Mouse (Mus musculus): ENCODE measurements around the gene Pthlh.

The Pthlh gene

DNA sequence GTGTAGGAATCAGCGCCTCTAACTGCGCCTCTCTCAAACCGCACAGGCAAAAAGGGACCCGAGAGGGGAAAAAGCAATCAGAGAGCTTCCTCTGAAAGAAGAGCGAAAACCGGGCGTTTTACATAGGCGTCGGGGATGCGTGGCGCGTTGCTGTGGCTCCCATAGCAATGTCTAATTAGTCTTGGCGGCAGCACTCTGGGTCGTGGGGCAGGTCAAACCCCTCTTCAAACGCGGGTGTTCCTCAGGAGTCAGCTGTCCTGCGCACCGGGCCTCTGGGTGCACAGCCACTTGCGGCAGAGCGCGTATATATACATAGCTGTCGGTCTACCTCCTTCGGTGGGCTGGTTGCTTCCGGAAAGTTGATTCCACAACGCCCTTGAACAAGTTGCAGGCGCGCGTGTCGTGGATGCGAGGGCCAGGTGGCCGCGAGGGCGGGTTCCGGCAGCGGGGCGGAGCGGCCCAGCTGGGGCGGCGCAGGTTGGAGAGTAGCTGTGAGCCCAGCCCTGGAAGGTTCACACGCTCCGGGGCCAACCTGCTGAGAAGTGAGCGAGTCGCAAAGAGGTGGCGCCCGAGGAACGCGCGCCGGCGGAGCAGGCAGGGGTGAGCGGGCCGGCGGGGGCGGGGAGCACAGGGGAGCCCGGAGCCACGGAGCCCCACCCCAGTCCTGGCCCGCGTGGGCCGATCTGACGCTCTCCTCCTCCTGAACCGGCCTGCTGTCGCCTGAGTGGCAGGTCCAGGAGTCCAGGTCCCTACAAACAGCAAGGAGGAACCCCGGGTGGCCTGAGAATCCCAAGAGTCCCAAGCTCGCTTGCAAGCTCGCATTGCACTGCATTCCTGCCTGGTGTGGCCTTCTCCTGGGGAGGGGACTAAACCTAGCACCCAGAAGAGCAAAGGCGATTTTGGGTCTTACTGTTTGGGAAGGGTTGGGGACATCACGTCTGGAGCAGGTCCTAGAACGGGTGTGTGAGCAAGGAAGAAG, at the start of gene Pthlh:
Pthlh (minus strand) TSS at position 597 of the 979 bp plus-strand sequence.
- DNase-seq (ENCODE audit: low spot score in 2 of 2), result peak; percentile 68 to 72

- DNase-seq (ENCODE audit: low spot score in 2 of 2), result no peak
Observed at GRCm38 (mm10) chr6:147313331-147313730, 49.3 kb upstream of the Pthlh start.

- no peak for DNase-seq (ENCODE audit: low spot score in 2 of 2)
Observed at GRCm38 (mm10) chr6:147310435-147310978, 46.5 kb upstream of the Pthlh start.

DNA sequence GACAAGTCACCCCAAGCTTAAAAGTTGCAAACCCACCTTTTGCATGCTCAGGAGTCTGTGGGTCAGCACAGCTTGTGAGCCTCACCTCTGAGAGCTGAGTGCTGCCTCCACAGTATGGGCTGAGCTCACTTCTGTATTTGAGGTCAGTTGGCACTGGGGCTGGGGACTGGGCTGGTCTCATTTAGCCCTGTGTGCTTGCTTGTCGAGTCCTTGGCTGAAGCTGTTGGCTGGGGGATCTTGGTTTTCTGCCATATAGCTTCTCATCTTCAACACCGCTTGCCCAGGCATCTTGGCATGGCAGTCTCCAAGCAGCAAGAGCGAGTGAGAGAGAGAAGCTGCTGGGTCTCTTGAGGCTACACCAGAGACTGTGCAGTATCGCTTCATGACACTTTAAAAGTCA, 46.1 kb upstream of the Pthlh start:
- DNase-seq (ENCODE audit: low spot score in 2 of 2), result no peak

DNA sequence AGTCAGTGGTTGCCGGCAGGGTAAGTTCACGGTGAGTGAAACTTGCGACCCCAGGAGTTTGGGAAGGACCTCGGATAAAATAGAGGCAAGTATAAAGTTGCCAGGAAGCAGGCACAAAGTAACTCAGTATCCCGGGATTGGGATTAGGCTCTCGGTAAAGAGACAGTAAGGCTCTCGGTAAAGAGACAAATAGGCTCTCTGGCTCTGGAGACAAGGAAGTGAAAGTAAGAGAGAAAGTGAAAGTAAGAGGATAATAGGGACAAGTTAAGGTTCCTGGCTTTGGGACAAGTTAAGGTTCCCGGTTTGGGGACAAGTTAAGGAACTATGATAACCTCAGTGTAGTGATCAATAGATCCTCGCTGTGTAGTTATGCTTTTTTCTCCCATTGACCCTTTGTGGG, 40.3 kb upstream of the Pthlh start:
- peak in 1 of 2 experiments; percentile 3 for DNase-seq (ENCODE audit: low spot score in 2 of 2)

- no peak for DNase-seq (ENCODE audit: low spot score in 2 of 2)
Observed at GRCm38 (mm10) chr6:147299607-147300006, 35.6 kb upstream of the Pthlh start.

DNA sequence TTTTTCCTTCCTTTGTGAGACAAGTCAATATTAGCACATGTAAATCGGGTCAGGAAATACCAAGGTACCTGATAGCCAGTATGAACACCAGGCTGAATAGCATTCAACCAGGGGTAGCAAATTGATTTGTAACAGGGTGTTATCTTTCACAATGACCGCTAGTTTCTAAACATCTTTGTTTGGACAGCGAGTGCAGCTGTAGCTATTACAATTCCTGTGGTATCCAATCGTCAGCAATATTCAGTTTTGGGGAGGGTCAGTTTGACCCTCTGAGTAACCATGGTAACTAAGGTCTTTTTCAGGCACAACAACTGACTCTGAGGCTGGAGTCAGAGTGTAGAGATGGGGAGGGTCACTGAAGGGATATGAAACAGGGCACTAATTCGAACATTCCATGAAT, 15.3 kb upstream of the Pthlh start:
- DNase-seq (ENCODE audit: low spot score in 2 of 2), result no peak

DNA sequence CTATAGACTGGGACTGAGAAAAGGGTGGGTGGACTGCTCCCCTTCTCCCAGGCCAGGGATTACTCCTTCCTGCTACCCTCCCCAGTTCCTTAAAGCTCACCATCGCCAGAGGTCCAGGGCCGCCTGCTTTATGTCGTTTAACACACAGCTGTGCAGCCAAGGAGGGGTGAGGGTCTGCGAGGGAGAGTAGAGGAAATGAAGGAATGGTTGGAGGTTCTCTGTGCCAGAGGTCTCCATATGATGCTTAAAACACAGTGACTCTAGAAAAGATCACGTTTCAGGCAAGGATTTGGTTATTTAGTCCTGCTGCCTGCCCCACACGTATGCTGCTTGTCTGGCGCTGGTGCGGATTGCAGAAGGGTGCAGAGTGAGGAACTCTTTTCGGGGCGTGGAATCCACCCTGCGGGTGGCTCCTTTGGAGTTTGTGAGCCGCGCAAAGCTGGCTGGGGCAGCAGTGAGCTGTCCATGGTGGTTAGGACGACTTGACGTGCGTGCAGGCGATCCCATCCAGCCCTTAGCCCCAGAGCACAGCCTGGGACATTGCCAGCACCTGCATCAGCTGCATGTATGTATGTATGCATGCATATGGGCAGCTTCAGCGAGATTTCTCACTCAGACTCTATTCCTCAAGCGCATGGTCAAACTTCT, 4.3 kb upstream of the Pthlh start:
- DNase-seq (ENCODE audit: low spot score in 2 of 2), result peak in 1 of 2 experiments; percentile 17

DNA sequence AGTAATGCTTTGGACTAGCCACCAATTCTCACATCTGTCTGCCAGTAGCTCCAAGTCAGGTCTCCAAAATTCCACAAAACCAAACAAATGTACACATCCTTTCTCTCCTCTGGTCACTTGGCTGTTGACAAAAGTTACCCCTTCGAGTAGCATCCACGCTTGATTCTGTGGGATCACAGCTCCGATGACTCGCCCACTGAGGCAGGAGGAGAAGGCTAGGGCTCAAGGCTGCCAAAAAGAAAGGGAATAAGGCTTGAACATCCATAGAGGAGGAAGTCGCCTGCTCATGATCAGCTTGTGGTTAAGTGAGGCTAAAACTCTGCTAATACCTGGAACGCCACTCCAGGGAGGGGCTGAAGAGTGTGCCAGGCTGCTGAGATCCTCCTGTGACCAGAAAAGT, 2.5 kb upstream of the Pthlh start:
- DNase-seq (ENCODE audit: low spot score in 2 of 2), result no peak

GRCm38 (mm10) chr6:147263178-147263577, 805 bp downstream of the Pthlh start:
- DNase-seq (ENCODE audit: low spot score in 2 of 2), result peak in 1 of 2 experiments; percentile 19

GRCm38 (mm10) chr6:147261616-147262015, 2.4 kb downstream of the Pthlh start:
- DNase-seq (ENCODE audit: low spot score in 2 of 2), result no peak

- no peak for DNase-seq (ENCODE audit: low spot score in 2 of 2)
Observed at GRCm38 (mm10) chr6:147260766-147261165, 3.2 kb downstream of the Pthlh start.

DNA sequence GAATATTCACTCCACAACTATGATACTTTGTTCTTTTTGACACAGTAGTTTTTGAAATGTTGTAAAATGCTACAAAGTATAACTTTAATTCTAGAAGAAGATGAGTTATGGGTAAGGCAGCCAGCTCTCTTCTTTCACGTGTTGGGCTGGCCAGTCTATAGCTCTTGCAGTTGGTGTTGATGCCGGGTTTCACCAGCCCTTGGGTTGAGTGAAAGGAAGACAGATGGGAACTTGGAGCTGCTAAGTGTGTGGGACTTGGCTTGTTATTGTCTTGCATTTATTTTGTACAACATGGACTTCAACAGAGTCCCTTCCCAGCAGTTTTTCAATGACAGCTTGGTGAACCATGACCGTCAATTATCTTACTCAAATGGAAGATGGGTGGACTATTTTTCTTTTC, 16.2 kb downstream of the Pthlh start:
- DNase-seq (ENCODE audit: low spot score in 2 of 2), result no peak

DNA sequence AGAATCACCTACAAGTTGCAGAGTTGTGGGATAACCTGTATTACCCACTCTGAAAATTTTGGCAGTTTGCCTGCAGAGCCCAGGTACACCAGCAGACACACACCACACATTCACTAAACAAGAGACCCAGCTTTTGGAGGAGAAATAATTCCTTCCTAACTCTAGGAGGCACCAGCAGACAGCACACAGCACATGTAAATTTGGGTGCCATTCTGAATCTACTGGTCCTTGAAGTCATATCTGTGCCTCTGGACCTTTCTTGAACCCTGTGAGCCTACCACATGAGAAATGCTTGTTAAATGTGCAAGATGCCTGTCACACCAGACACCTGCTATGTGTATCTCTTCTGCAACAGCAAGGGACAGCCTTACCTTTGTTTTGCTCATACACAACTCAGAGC, 19.7 kb downstream of the Pthlh start:
- DNase-seq (ENCODE audit: low spot score in 2 of 2), result no peak

- DNase-seq (ENCODE audit: low spot score in 2 of 2), result no peak
Observed at GRCm38 (mm10) chr6:147243655-147244054, 20.3 kb downstream of the Pthlh start.

DNA sequence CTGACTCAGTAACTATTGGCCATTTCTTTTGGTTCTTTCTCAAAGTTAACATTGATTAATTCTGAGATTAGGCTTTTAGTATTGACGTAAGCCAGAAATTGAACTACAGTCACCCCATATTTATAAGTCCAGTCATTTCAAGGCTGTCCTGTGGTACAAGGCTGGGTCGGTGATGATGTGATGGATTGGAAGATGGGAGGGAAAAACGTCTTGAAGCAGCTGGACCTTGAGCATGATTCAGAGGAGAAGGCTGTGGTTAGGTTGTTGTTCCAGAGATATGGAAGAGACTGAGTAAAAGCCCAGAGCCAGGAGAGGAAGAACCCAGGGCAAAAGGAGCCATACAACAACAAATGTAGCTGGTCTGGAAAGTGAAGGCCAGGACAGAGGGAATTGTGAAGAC, 22.4 kb downstream of the Pthlh start:
- DNase-seq (ENCODE audit: low spot score in 2 of 2), result no peak

DNA sequence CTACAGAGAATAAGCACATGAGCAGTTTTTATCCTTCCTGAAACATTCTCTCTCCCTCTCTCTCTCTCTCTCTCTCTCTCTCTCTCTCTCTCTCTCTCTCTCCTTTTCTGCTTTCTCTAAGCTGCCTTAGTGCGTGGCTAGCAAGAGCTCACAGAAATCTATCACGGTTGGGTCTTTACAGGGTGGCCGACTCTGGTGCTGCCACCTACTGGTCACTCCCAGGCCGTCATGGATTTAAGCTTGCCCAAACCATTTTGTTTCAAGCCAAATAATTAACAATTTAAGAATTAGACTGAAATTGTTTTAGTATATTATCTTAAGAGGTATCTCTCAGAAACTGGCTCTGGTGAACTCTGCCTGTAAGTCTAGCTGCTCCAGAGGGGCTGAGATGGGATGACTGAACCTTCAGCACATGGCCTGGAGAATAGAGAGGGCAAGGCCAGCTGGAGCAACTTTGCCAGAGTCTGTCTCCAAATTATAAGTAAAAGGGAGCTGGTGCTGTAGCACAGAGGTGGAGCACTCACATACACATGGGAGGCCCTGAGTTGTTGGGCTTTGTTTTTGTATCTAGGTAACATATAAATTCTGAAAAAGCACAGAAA, 23.7 kb downstream of the Pthlh start:
- peak in 1 of 2 experiments; percentile 28 for DNase-seq (ENCODE audit: low spot score in 2 of 2)

DNA sequence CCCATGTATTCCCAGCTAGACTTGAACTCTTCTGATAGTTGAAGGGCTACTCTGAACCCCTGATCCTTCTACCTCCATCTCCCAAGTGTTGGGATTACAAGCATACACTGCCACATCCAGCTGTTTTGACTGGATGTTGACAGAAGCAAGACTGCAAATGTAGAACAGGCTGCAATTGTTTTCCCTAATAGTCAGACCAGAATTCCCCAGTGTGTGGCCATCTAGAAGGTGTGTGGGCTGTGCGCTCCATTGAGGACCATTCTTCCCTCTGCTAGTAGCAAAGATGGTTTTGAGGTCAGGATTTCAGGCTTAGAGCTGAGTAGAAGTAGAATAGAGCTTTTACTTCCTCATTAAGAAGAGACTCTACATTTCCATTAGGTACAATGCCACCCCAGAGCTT, 37.3 kb downstream of the Pthlh start:
- DNase-seq (ENCODE audit: low spot score in 2 of 2), result no peak

GRCm38 (mm10) chr6:147219099-147219498, 44.9 kb downstream of the Pthlh start:
- DNase-seq (ENCODE audit: low spot score in 2 of 2), result no peak

DNA sequence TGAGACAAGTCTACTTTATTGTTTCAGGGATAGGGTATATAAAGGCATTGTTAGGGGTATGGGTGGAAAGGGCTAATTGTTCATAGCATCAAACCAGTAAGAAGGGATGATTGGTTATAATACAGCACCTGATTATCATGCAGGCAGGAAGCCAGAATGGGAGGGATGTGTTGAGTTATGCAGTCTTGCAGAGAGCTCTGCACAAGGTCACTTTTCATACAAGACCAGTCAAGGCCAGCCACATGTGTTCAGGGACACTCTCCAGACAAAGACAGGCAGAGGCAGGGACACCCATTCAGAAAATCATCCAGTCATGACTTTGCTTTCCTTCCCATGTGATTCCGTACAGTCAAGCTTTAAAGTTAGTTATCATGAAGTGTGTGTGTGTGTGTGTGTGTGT, 47.8 kb downstream of the Pthlh start:
- DNase-seq (ENCODE audit: low spot score in 2 of 2), result no peak

GRCm38 (mm10) chr6:147207821-147208330, 56.1 kb downstream of the Pthlh start:
- no peak for DNase-seq (ENCODE audit: low spot score in 2 of 2)

Data from urinary bladder, adult 18-20 months (tissue).